Mouse (Mus musculus) cerebellum, adult 2 months (tissue): ENCODE data around the gene Tmco1.

ENCODE experiments used
- CTCF ChIP-seq: fragments of 200-500 bp; IDR thresholded peaks from 2 replicates; pipeline ENCODE4 v1.5.1; 2011; ENCODE audit warnings: low read depth, mild to moderate bottlenecking, control low read depth, low read length, moderate library complexity, borderline replicate concordance; ENCODE audit not compliant: insufficient read depth
- POLR2A ChIP-seq: fragments of 200-500 bp; IDR thresholded peaks from 2 replicates; pipeline ENCODE4 v1.6.1; 2011; ENCODE audit warnings: low read length, control low read depth, borderline replicate concordance; ENCODE audit not compliant: insufficient read depth

- TF ChIP-seq POLR2A (no peak), CTCF (no peak)
Observed at GRCm38 (mm10) chr1:167362819-167363218, 54.6 kb downstream of the Tmco1 start.
